Mouse (Mus musculus) liver, postnatal 0 days (tissue): ENCODE results near the gene Armh2. TPM values are rescaled to one million over a fixed set of nuclear protein-coding genes. Genes with fewer than 3 reads are reported as not detected.

ENCODE experiments used
- ATAC-seq: fragments of 200-750 bp; cut with Nextera tagmentation; 2 replicates; pipeline ENCODE4 v1.8.0; 2017; ENCODE audit warnings: mild to moderate bottlenecking, moderate library complexity
- DNase-seq: peaks from one replicate; pipeline ENCODE4 v3.0.0-alpha.2; 2016
- H3K27ac ChIP-seq: fragments of 300-500 bp; sonication (generic); 2 replicates; pipeline ENCODE4 v1.5.1; 2014; ENCODE audit warnings: antibody characterized with exemption, moderate library complexity, mild to moderate bottlenecking, low read depth
- H3K27me3 ChIP-seq: fragments of 300-500 bp; sonication (generic); 2 replicates; pipeline ENCODE4 v1.6.1; 2014; ENCODE audit warnings: low read length, control low read depth, mixed read lengths; ENCODE audit not compliant: insufficient read depth
- H3K36me3 ChIP-seq: fragments of 300-500 bp; sonication (generic); replicated peaks from 2 replicates; pipeline ENCODE4 v1.6.1; 2014; ENCODE audit warnings: mild to moderate bottlenecking, control low read depth, low read length, moderate library complexity, mixed read lengths; ENCODE audit not compliant: insufficient read depth
- H3K4me1 ChIP-seq: fragments of 300-500 bp; sonication (generic); 2 replicates; pipeline ENCODE4 v1.6.1; 2014; ENCODE audit warnings: antibody characterized with exemption, mild to moderate bottlenecking, control low read depth; ENCODE audit not compliant: insufficient read depth
- H3K4me2 ChIP-seq: fragments of 300-500 bp; sonication (generic); 2 replicates; pipeline ENCODE4 v1.6.1; 2014; ENCODE audit warnings: low read depth, mild to moderate bottlenecking, low read length, moderate library complexity, mixed read lengths
- H3K4me3 ChIP-seq: fragments of 300-500 bp; sonication (generic); 2 replicates; pipeline ENCODE4 v1.5.1; 2014; ENCODE audit warnings: low read depth, low read length
- H3K9ac ChIP-seq: fragments of 300-500 bp; sonication (generic); replicated peaks from 2 replicates; pipeline ENCODE4 v1.6.1; 2014; ENCODE audit warnings: mild to moderate bottlenecking, moderate library complexity
- H3K9me3 ChIP-seq: fragments of 300-500 bp; sonication (generic); 2 replicates; pipeline ENCODE4 v1.6.1; 2016; ENCODE audit warnings: mild to moderate bottlenecking, control low read depth, low read length, mixed read lengths
- CTCF ChIP-seq: sonication (generic); IDR thresholded peaks from 2 replicates; pipeline ENCODE4 v1.5.1; 2016; ENCODE audit warnings: antibody characterized with exemption, low read depth
- EP300 ChIP-seq: IDR thresholded peaks from 2 replicates; pipeline ENCODE4 v1.6.1; 2016; ENCODE audit warnings: antibody characterized with exemption, low read depth, mild to moderate bottlenecking
- WGBS: fragments of 180-500 bp; shearing (Covaris S2); extraction: QIAGEN DNeasy Blood & Tissue Kit; methylation state at CpG from one replicate; pipeline ENCODE4 v1.1.7; 2014; ENCODE audit not compliant: insufficient replicate concordance; 5-methylcytosine and 5-hydroxymethylcytosine counted together
- polyA plus RNA-seq: library from polyadenylated mRNA; unstranded; fragments of >200 nt; fragmentation: Nextera tagmentation; extraction: Ambion mirVana; gene quantifications from 2 replicates; pipeline ENCODE4 v1.2.1, GENCODE M21; 2015

Armh2 gene
- polyA plus RNA-seq, 1 experiment from 2014 or later = not detected

DNA sequence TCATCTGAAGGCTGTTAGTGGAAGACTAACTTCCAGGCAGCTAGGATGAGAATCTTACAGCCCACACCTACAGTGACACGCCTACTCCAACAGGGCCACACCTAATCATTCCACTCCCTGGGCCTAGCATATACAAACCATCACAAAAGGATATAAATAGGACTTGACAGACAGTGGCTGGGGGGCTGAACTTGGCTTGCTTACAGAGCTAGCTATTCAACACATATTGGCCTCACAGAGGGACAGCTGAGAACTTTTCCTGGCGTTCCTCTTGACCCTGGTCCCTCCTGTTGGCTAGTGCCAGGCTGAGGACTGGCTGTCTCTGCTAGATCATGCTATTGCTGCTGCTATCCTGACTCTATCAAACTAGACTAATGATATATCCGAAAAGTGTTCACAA, 6.8 kb downstream of the Armh2 start:
- no peak overlapping the region for H3K27ac ChIP-seq
- no peaks in the 10 kb centered on the region for H3K27me3 ChIP-seq
- H3K4me1 ChIP-seq = no peaks in the 10 kb centered on the region
- WGBS = 86% methylated on average over 3 of the region's 3 CpGs
- no peak overlapping the region for H3K4me3 ChIP-seq
- DNase-seq (no peak), ATAC-seq (no peak)
- H3K9ac ChIP-seq = no peak overlapping the region
- peaks cover 27% of the 10 kb centered on the region for H3K36me3 ChIP-seq
- no peak for TF ChIP-seq EP300
- no peak for TF ChIP-seq CTCF
- no peaks in the 10 kb centered on the region for H3K9me3 ChIP-seq
- no peak overlapping the region for H3K4me2 ChIP-seq

DNA sequence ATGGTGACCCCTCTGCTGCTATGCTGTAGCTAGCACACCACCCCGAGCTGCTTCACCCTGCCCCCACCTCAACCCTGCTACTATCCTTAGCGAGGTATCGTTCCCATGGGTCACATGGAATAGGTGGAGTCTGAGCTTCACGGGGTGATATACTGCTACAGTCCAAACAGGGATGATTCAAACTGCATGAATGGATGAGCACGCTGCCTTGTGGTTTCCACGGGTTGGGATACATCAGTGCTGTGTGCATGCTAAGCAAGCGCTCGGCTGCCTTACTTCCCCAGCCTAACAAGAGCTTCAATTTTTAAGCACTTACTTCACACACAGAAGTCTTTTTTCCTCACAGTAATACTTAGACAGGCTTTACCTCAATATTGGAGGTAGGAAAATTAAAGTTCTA, 9.8 kb downstream of the Armh2 start:
- Histone ChIP-seq H3K36me3 (peaks cover 49% of the 10 kb centered on the region), H3K4me3 (no peak overlapping the region), H3K4me1 (no peaks in the 10 kb centered on the region), H3K27me3 (no peaks in the 10 kb centered on the region), H3K9me3 (no peaks in the 10 kb centered on the region), H3K4me2 (no peak overlapping the region), H3K27ac (no peak overlapping the region), H3K9ac (no peak overlapping the region)
- DNase-seq (no peak), ATAC-seq (no peak)
- WGBS = 88% methylated on average over 8 of the region's 8 CpGs
- TF ChIP-seq CTCF (no peak), EP300 (no peak)

DNA sequence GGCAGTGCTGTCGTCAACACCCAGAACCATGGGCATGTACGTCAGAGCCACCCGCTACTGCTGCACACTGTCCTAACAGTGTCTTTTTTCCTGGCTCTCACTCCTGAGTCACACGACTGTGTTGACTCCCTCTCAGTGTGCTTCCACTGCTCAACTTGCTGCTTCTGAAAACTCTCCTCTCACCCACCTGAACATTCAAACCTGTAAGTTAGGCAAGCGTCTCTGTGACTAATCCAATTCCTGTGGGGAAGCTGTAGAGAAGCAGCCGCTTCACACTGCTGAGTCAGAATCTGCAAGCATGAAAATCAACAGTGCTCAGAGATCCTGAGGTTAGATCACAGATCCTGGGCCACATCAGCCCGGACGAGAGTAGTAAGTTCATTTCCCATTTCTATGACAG, 10.4 kb downstream of the Armh2 start:
- H3K9ac ChIP-seq = no peak overlapping the region
- H3K4me1 ChIP-seq = no peaks in the 10 kb centered on the region
- no peaks in the 10 kb centered on the region for H3K9me3 ChIP-seq
- no peak for ATAC-seq
- H3K27me3 ChIP-seq = no peaks in the 10 kb centered on the region
- no peak overlapping the region for H3K4me2 ChIP-seq
- no peak for DNase-seq
- TF ChIP-seq CTCF (no peak), EP300 (no peak)
- H3K27ac ChIP-seq = no peak overlapping the region
- no peak overlapping the region for H3K4me3 ChIP-seq
- H3K36me3 ChIP-seq = peaks cover 53% of the 10 kb centered on the region
- WGBS = 88% methylated on average over 8 of the region's 8 CpGs

DNA sequence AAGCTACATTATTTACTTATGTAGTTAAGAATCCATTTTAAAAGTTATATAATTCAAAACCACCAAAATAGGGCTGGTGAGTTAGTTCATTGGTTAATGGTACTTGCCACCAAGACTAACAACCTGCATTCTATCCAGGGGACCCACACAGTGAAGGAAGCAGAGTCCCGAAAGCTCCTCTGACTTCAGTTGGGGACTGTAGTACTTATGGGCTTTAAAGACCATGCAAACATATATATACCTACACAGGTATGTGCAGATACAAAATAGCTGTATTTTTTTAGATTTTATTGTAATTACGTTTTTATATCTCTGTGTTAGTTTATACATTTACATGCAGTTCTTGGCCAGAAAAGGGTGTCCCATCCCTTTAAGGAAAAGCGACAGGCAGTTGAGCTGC, 15.7 kb downstream of the Armh2 start:
- Histone ChIP-seq H3K36me3 (peaks cover 63% of the 10 kb centered on the region), H3K9ac (no peak overlapping the region), H3K27me3 (no peaks in the 10 kb centered on the region), H3K4me3 (no peak overlapping the region), H3K27ac (no peak overlapping the region), H3K4me2 (no peak overlapping the region), H3K9me3 (no peaks in the 10 kb centered on the region), H3K4me1 (peaks cover 14% of the 10 kb centered on the region)
- no peak for ATAC-seq
- 94% methylated on average over 3 of the region's 3 CpGs for WGBS
- TF ChIP-seq EP300 (no peak), CTCF (no peak)
- no peak for DNase-seq

DNA sequence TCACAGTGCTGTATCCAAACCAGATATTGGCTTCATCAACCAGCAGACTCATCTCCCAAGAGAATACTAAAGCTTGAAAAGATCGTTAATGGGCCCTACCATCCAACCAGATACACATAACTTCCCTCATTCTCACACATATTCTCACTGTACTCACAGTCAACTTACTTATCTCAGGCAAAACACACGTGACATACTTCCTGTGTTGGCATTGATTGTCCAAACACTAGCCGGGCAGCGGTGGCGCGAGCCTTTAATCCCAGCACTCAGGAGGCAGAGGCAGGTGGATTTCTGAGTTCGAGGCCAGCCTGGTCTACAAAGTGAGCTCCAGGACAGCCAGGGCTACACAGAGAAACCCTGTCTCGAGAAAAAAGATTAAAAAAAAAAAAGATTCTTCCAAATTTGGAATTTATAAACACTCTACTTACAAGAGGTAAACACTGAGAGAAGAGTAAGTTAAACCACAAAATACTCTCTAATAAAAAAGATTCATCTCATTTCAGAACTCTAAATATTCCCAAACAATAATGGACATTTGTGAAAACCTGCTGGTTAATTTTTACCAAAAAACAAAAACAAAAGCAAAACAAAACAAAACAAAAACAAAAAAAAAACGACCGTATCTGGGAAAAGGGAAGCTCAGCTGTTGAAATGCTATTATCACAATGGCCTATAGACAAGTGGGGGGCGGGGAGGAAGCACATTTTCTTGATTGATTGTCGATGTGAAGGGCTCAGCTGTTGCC, 17.0 kb downstream of the Armh2 start:
- DNase-seq (no peak), ATAC-seq (no peak)
- Histone ChIP-seq H3K4me3 (no peak overlapping the region), H3K4me2 (no peak overlapping the region), H3K36me3 (peaks cover 53% of the 10 kb centered on the region), H3K4me1 (peaks cover 19% of the 10 kb centered on the region), H3K27me3 (no peaks in the 10 kb centered on the region), H3K9ac (no peak overlapping the region), H3K27ac (no peak overlapping the region), H3K9me3 (no peaks in the 10 kb centered on the region)
- WGBS = 65% methylated on average over 12 of the region's 12 CpGs
- TF ChIP-seq EP300 (no peak), CTCF (no peak)

DNA sequence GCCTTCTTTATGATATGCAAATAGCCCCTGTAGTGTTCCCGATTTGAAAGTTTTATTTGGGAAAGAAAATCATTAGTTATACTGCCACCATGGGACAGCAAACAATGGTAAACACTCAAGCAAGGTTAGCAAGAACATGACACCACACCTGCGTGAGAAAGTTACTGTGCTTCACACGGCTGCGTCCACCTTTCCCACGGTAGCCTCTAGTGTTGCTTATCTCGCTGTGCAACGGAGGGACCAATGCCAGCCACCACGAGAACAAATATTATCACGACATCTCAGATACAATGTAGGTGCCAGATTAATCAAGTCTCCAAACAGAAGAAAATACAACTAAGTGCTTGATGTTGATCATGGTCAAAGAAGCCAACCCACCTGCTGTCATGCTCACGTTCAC, 18.4 kb downstream of the Armh2 start:
- H3K4me3 ChIP-seq = no peak overlapping the region
- DNase-seq (no peak), ATAC-seq (no peak)
- no peak overlapping the region for H3K27ac ChIP-seq
- 60% methylated on average over 10 of the region's 10 CpGs for WGBS
- peaks cover 44% of the 10 kb centered on the region for H3K36me3 ChIP-seq
- no peaks in the 10 kb centered on the region for H3K9me3 ChIP-seq
- H3K4me2 ChIP-seq = peak overlapping the region; percentile 82
- no peak for TF ChIP-seq EP300
- no peak for TF ChIP-seq CTCF
- H3K9ac ChIP-seq = no peak overlapping the region
- no peaks in the 10 kb centered on the region for H3K27me3 ChIP-seq
- H3K4me1 ChIP-seq = peaks cover 19% of the 10 kb centered on the region
